Mouse (Mus musculus): ENCODE results near the gene Galns. TPM values are rescaled to one million over a fixed set of nuclear protein-coding genes. Genes with fewer than 3 reads are reported as not detected.

Galns gene
- total RNA-seq, 2 experiments from 2014 or later, result 10.9 to 11.0 TPM

DNA sequence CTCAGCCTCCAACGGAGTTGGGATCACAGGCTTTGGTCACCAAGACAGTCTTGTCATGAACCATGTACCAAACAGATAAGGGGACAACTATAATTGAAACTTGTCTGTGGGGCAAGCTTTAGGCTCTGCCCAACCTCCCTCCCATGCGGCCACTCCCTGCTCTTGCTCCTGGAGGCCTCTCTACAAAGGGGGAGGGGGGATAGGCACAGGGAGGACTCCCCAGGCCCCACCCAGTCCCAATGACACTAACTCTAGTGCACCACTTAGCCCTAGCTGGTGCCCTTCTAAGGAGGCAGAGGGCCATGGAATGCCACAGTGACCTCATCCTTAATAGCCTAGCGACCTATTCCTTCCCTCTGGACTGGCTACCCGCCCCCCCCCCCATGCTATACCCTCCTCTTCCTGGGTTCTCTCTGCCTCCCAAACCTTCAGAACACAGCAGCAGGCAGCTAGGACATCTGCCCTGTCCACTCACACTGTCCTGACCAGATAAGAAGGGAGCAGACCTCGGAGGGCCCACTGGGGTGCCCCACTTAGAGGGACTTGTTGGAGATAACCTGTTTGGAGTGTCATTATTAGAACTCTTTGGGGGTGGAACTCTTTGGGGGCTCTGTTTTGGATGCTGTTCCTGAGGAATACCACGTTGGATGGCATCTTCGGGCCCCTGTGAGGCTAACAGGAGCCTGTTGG is 65.1 kb downstream of the Galns start:
- DNase-seq (ENCODE audit: low spot score in 2 of 2), result no peak

DNA sequence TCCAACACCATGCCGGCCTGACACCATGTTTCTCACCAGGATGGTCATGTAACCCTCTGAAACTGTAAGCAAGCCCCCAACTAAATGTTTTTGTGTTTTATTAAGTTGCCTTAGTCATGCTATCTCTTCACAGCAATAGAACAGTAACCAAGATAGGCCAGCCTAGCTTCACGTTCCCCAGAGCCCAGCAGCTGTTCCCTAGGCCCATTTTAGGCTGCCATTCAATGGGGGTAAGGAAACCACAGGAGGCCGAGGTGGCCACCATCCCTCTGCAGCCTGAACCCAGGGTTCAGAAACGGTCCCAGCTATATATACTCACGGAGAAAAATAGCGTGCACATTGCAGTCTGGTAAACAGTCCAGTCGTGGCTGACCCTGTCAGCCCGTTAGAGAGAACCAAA is 67.1 kb downstream of the Galns start:
- DNase-seq (ENCODE audit: low spot score in 2 of 2), result no peak

DNA sequence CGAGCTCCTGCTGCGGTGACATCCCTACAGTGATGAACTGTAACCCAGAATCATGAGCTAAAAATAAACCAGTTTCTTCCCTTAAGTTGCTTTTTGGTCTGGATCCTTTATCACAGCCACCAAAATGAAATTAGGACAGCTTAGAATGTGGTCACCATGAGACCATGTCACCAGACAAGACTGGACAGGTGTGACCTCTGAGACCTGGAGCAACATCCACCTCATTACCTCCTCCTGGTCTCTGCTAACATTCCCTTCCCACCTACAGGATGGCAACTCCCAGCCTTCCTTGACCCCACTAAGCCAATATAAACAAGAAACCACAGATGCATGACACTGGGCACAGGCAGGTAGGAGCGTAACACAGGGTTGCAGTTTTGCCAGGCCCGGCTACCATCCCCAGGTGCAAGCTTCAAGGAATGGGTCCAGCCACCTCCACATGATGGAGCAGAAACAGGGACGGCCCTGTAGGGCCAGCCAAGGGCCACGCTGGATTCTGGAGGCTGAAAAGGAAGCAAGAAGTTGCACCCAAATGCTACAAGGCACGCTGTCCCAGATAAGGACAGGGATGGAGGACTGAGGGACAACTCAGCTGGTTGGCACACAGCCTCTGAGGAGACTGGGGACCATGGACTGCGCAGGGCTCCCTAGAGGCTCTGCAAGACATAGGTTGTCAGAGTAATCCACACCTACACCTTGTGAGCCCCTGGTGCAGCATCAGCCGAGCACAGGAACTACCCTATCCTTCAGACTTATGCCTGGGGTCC is 72.8 kb downstream of the Galns start:
- no peak for DNase-seq (ENCODE audit: low spot score in 2 of 2)

DNA sequence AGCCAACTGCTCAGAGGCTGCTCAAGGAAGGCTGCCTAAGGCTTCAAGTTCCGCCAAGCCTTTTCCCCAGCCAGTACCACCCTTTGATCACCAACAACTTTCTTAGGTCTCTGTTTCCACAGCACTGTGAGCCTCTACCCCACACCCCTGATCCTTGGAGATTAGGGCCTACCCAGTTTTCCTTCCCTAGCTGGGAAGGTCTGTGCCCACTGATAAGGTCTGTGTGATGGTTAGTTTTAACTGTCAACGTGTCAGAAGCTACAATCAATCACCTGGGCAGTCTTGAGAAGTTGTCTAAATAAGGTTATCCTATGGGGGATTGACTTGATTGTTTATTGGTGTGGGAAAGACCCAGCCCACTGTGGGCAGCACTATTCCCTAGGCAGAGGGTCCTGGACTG is 73.5 kb downstream of the Galns start:
- DNase-seq (ENCODE audit: low spot score in 2 of 2), result no peak

DNA sequence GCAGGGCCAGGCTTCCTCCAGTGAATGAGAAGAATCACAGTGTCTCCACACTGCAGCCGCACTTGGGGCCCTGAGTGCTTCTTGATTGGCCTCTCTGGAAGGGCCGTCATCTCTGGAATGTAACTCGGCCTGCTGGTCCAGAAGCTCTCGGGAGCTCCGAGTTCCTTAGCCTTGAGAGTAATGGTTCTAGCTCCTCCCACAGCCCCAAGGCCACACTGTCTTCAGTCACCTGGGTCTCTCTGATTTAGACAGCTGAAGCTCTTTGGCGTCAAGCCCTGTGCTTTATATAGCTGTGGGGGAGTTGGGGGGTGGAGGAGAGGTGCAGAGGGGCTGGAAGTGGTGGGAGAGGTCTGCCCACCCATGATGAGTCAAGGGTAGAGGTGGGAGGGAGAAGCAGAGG is 74.2 kb downstream of the Galns start:
- DNase-seq (ENCODE audit: low spot score in 2 of 2), result no peak

DNA sequence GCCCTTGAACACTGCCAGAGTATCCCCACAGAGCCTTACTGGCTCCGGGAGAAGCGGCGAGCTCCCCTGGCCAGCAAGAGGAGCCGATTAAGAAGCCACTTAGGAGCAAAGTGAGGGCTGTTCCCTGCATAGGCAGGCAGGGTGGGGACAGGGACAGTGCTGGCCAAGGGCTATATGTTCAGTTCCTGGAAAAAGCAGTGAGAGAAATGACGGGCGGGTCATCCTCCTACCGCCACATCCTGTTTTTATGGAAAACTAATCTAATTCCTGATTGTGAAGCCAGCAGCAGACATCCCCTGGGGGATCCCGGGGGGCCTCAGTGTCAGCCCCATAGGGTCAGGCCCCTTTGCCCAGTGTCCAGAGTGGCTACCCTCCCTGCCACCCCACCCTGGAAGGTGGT is 80.0 kb downstream of the Galns start:
- no peak for DNase-seq (ENCODE audit: low spot score in 2 of 2)

DNA sequence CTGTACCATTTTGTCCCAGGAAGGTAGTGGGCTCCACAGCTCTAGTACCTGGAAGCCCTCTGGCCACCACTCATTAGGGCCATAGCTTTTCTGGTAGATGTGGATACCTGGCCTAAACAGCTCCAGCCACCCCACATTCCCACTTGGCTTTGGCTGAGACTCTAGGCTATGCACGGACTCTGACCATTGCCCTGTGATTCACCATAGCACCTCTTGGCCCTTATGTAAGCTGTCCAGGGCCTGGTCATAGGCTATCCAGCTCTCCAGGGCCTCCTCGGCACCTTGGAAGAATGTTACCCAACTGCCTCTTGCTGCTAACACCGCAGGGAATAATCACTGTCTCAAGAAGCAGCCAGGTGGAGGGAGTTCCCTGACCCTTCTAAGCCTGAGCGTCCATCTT is 82.1 kb downstream of the Galns start:
- DNase-seq (ENCODE audit: low spot score in 2 of 2), result no peak

Small RNAs within 50 kb of the gene (microRNA-seq; reads per million reads assigned to microRNA genes)
- gene Mir6396, result 0 reads per million in 2 experiments

Other genes with a start within 250 kb of the Galns start
- gene Zc3h18, start 234.9 kb downstream of the Galns start, total RNA-seq (2021), result 10 to 100 TPM; 35.4 to 39.2 TPM
- not detected for gene Il17c, start 189.4 kb downstream of the Galns start, total RNA-seq (2021)
- 10 to 100 TPM in 1 of 2 experiments, 1 to 10 TPM in 1; 8.9 to 14.5 TPM for gene Cyba, start 178.5 kb downstream of the Galns start, total RNA-seq (2021)
- 10 to 100 TPM; 38.8 to 45.5 TPM for gene Mvd, start 168.0 kb downstream of the Galns start, total RNA-seq (2021)
- gene Snai3, start 150.7 kb downstream of the Galns start, total RNA-seq (2021), result not detected
- gene Rnf166, start 135.4 kb downstream of the Galns start, total RNA-seq (2021), result 10 to 100 TPM; 20.0 to 23.3 TPM
- 10 to 100 TPM; 27.6 to 28.9 TPM for gene Ctu2, start 135.3 kb downstream of the Galns start, total RNA-seq (2021)
- 1 to 10 TPM; 5.1 to 6.5 TPM for gene Piezo1, start 60.1 kb downstream of the Galns start, total RNA-seq (2021)
- gene Cdt1, start 43.4 kb downstream of the Galns start, total RNA-seq (2021), result 1 to 10 TPM; 2.0 to 2.9 TPM
- 10 to 100 TPM; 74.0 to 82.4 TPM for gene Aprt, start 34.6 kb downstream of the Galns start, total RNA-seq (2021)
- gene Trappc2l, start 177 bp upstream of the Galns start, total RNA-seq (2021), result 10 to 100 TPM; 75.0 to 78.4 TPM
- gene Pabpn1l, start 11.3 kb upstream of the Galns start, total RNA-seq (2021), result not detected
- gene Cbfa2t3, start 87.6 kb upstream of the Galns start, total RNA-seq (2021), result 10 to 100 TPM; 25.1 to 28.7 TPM
- gene Acsf3, start 164.0 kb upstream of the Galns start, total RNA-seq (2021), result 10 to 100 TPM; 16.7 to 16.8 TPM
- gene Cdh15, start 236.5 kb upstream of the Galns start, total RNA-seq (2021), result 1 to 10 TPM in 1 of 2 experiments, under 1 TPM in 1; 0.93 to 1.2 TPM

All from layer of hippocampus, postnatal 14 days (tissue).